Mouse (Mus musculus) liver, adult (tissue): ENCODE measurements around the gene Gm17577.
"Not testable (repeated sequence)": the region's sequence is repeated elsewhere in the genome, so short reads cannot be mapped to it uniquely, and the experiment has no call there.

Experiments used
- GATA4 ChIP-seq: IDR thresholded peaks from 2 replicates; pipeline ENCODE4 v1.6.1; 2014; ENCODE audit warnings: mild to moderate bottlenecking, low read length; ENCODE audit not compliant: insufficient replicate concordance

The Gm17577 gene

GRCm38 (mm10) chrX:123246807-123247206 is at the start of gene Gm17577:
Gene Gm17577, minus strand, starts transcription at chrX:123246907.
- not testable (repeated sequence) for TF ChIP-seq GATA4

- TF ChIP-seq GATA4, result not testable (repeated sequence)
These were observed 24.3 kb downstream of the Gm17577 start, which contains the start of gene Srsx for GRCm38 (mm10) chrX:123222381-123222780. Gene Srsx, minus strand, starts transcription at chrX:123222481.
